Mouse (Mus musculus) CD4-positive, CD25-positive, alpha-beta regulatory T cell (primary cell): ENCODE data around the gene Rmdn2. TPM values are rescaled to one million over a fixed set of nuclear protein-coding genes. Genes with fewer than 3 reads are reported as not detected.

ENCODE experiments used
- polyA plus RNA-seq: library from polyadenylated mRNA; unstranded; fragments of 100-300 nt; shearing (Covaris generic); gene quantifications from one replicate; pipeline ENCODE4 v1.2.1, GENCODE M21; 2017

Rmdn2 gene
- polyA plus RNA-seq = 2.9 TPM

DNA sequence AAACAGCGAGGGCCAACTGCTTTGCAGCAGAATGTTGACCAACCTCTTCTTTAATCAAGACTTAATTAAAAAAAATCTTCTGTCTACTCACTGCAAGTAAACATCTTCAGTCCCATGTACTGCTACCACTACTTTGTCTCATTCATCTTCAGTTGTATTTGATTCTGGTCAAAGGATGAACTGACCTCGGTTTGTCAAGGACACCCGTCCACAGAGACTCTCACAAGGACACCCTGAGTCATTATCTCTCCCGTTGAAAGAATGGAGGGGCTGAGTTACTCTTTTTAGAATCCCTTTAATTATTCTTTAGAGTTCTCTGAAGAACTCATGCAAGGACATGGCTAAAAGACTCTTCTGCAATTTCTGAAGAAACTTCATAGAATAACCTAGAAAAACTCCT lies at the start of gene Rmdn2:
TSS of gene Rmdn2 (plus strand) at position 319 of the 400 bp plus-strand sequence.

DNA sequence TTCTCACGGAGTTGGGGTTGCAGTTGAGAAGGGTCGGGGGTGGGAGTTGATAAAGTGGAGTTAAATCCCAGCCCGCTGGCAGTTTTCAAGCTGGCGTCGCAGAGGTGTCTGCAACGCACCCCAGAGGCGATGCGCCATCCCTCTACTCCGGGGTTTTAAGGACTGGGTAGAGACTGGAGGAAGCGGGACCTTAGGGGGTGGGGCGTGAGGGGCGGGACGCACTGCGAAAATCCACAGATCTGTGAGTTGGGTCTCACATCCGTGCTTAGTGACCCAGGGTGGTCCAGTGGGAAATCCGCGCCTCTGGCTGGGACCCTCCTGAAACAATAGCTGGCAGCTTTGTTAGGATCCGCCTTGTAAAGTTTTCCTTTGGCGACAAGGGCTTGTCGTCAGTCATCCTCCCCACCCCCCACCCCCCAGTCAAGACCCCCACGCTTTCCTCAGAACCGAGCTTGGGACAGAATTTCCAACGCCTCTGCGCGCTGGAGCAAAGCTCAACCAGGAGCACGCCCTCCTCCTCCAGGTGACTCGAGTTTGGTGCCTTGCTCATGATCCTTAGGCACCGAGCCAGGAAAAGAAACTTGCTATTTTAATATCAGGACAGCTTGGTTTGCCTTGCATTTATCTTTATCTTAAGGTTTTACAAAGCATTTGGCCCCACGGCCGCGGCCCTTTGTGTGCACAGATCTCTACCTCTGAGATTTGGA lies 103.4 kb downstream of the Rmdn2 start, which contains the start of gene Cyp1b1:
TSS of gene Cyp1b1 (minus strand) at position 131 of the 707 bp plus-strand sequence.

Other genes starting within 250 kb of the Rmdn2 start
- not detected for gene Cyp1b1, start 103.2 kb downstream of the Rmdn2 start, polyA plus RNA-seq